Mouse (Mus musculus) right cerebral cortex, adult 2 months (tissue): ENCODE data around the gene Tnfsf14.

Experiments
- DNase-seq, 2 experiments: peaks; one replicate each; pipeline ENCODE4 v3.0.0; 2021 to 2022; ENCODE audit warnings: low spot score in 2 of 2

The Tnfsf14 gene

DNA sequence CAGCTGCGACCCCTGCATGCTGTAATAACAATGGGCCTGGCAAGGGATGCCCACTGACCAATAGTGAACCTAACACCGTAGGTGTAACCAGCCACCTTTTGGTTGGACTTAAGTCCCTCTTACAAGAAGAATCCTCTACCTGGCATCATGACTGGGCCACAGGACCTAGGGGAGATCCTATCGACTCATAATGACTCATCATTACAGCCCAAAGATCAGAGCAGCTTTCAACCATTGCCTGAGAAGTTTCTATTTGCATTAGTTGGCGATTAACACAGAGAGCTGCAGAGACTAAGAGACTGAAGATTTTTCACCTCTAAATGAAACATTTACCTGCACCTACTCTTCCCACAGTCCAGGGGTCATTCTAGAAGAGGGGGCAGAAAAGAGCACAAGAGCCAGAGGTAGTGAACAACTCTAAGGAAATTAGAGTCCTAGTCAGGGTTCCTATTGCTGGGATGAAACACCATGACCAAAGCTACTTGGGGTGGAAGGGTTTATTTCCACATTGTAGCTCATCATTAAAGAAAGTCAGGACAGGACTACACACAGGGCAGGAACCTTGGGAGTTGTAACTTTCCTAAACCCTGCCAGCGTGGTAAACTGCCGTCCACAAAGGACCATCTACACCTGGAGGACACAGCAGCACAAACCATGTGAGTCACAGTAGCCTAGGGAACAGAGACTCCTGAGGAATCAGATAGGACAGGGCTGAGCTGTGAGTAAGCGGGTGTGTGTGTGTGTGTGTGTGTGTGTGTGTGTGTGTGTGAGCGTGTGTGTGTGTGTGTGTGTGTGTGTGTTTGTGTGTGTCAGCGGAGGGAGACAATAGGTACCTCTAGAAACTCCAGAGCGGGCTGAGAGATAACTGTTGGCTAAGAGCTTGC lies 8.1 kb upstream of the Tnfsf14 start:
- no peak for DNase-seq

GRCm38 (mm10) chr17:57198252-57198651 lies 4.3 kb upstream of the Tnfsf14 start:
- no peak for DNase-seq

- no peak for DNase-seq
Observed at GRCm38 (mm10) chr17:57195326-57196010, 1.5 kb upstream of the Tnfsf14 start.

GRCm38 (mm10) chr17:57194771-57195170 lies 794 bp upstream of the Tnfsf14 start:
- DNase-seq, result no peak

DNA sequence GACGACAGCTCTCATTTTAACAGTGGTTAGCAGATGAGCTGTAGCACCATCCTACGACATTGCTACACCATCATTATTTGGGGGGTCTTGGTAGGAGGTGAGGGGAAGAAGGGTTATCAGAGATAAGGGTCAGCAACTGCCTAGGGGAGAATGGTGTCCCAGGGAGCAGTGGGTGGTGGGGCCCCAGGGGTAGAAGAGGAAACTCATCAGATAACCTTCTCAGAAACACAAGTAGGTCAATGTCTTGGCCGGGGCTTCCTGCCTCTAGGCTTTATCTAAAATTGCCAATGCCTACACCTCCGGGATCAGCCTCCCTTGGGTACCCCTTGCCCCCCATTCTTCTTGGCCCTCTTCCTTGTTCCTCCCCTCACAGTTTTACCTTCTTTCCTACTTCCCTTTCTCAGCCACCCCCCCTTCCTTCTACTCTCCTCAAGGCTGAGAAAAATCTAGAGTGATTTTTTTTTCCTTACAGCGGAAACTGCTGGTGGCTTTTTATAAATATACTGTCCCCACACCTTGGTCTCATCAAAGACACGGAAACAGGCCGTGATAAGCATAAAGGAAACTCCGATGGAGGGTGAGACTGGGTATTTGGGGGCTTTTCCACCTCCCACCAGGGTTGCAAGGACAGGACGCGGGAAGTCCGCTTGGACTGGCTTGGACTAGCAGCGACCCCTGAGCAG lies 5.3 kb downstream of the Tnfsf14 start:
- no peak for DNase-seq

GRCm38 (mm10) chr17:57185641-57186040 lies 8.3 kb downstream of the Tnfsf14 start:
- DNase-seq, result no peak

- DNase-seq, result no peak
Observed at GRCm38 (mm10) chr17:57182871-57183270, 11.1 kb downstream of the Tnfsf14 start.

DNA sequence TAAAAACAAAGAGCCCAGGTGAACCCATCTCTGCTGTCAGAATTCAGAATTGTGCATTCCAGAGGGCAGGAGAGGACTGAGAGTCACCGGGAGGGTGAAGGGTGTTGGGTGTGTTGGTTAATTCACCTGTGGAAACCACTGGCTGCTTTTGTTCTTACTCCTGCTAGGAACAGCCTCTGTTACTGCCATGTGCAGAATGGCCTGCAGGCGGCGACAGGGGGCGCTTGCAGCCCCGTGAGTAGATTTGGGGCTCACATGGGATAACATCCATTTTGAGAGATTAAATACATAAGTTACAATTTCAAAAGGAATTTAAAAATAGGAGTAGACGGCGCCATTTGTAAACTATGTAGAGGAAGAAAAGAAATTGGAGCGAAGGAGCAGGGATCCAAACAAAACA lies 13.6 kb downstream of the Tnfsf14 start:
- DNase-seq, result no peak

DNA sequence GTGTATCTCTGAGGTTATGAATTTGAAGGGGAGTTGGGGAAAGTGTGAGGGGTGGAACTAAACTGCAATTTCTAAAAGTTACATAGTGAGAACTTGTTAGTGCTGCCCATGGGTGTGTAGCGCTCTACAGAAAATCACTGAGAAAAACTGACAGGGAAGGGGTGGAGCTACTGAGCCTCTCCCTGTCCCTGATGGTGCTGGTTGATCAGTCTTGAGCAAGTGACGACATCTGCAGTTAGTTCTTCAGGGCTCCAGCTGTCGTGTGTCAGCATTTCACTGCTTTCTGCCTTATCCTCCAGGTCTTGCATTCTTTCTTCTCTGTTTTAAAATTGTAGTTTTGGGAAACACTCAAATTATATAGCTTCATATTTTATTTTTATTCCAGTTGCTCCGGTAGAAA lies 20.6 kb downstream of the Tnfsf14 start:
- no peak for DNase-seq

DNA sequence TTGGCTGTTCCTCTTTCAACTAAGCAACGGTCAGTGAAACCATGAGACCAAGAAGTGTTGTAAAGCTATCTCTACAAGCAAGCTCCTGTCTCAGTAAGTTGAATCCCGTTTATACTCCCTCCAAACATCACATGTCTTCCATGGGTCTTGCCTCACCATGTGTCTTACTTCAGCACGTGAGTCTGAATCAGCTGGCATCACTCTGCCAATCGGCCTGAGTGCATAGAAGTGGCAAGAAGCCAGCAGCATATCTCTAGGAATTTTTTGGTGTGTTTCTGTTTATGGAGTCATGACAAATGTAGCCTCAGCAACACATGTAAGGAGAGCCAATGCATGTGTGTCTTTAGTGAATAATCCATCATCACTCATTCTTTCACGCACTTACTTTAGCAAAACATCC lies 21.6 kb downstream of the Tnfsf14 start:
- no peak for DNase-seq

DNA sequence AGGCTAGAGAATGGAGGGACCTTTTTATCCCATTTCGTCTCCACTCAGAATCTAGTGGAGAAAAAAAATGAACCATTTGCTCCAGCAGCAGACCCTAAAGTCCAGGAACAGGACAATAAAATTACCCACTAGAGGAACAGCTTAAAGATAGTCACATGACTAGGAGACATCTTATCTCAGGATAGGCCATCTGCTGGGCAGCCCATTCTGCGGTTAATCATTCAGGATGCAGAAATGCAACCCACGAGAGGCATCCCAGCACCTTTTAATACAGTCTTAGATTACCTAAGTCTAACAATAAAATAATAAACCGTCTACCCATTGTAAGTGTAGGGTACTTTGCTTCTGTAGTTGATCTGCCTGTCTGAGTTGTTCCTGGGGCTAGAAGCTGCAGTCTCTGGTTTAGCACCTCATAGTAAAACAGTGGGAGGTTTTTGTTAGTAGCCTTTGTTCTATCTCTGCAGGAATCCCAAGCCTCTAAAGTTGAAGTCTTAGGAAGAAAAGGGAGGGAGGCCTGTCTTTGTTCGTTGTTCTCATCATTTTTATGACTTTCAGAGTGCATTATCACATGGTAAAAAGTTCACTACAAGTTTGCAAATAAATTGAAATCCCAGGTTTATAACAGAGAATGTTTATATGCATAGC lies 23.2 kb downstream of the Tnfsf14 start:
- DNase-seq, result no peak

- peak; percentile 85 to 89 for DNase-seq
Observed at GRCm38 (mm10) chr17:57166800-57167791, 26.9 kb downstream of the Tnfsf14 start.

DNA sequence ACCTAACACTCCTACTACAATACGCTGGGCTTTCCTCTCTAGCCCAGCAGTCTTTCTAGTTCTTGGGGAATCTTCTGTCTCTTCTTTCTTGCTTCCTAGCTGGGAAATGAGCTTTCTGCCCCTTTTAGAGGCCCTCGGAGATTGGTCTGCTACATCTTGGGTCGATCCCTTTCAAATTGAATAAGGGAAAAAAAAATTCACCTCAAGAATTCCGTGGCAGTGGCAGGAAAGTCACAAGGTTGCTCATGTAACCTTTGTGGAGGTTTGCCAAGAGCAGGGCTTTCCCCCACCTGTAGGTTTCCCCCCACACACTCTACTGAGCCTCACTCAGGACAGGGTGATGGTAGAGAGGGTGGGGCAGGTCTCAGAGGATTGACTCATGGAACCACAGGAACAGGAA lies 40.2 kb downstream of the Tnfsf14 start:
- no peak for DNase-seq

- no peak for DNase-seq
Observed at GRCm38 (mm10) chr17:57153006-57153405, 41.0 kb downstream of the Tnfsf14 start.

GRCm38 (mm10) chr17:57148994-57149803 lies 44.8 kb downstream of the Tnfsf14 start, which contains the start of gene Cd70:
Gene Cd70, minus strand, starts transcription at chr17:57149777.
- DNase-seq, result no peak

DNA sequence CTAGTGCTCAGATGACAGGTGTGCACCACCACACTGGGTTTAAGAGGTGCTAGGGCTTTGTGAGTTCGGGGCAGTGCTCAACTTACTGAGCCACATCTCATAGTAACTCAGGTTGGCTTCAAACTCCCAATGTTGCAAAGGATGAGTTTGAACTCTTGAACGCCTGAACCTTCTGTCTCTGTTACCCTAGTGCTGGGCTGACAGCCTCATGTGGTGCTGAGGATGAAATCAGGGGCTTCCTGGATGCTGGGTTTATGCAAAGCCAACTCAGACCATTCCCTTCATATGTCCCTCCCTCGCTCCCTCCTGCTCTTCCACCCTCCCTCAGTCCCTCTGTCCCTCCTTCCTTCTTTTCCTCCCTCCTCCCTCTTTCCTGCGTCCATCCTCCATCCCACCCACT lies 45.6 kb downstream of the Tnfsf14 start:
- no peak for DNase-seq

DNA sequence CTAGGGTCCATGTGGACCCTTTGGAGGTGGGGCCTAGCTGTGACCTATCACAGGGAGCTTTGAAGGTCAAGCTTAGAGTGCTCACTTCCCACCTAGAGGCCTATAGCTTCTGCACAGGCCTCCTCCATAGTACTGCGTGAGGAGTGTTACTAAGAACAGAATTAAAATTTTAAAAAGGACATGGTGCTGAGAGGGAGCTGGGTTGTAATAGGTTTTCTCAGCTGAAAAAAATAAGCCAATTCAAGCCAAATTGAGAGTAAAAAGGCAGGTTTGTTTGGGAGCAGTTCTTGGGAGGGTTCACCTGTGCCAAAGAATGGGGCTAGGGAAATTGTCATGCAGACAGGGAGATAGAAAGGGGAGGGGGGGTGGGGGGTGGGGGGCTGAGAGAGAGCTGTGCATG lies 48.9 kb downstream of the Tnfsf14 start:
- DNase-seq, result no peak

DNA sequence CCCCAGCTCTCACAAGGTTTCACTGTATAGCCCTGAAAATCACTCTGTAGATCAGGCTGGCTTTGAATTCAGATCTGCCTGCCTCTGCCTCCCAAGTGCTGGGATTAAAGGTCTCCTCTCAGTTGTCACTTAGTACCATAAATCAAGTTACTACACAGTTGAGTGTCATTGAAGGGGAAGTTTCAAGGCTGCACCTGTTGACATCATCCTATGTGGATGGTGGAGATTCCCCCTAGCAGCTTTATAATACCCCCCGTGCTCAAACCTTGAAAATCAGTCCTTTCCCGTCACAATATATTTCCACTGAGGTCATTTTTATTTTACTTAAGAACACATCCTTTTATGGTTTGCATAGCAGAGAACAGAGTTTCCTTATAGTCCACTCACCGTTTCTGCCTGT lies 50.3 kb downstream of the Tnfsf14 start:
- no peak for DNase-seq

DNA sequence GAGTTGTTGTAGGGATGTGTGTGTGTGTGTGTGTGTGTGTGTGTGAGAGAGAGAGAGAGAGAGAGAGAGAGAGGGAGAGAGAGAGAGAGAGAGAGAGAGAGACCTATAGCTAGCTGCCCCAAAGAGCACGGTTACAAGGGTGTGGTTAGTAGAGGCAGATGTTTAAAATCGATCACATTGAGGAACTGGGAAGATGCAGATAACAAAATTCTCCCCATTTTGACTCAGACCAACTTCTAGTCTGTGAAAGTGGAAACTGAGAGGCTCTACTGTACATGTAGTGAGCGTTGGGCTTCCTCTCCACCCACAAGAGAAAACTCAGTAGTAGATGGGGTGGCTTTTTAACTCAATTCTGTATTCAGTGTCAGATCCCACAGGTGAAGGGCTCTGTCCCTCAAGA lies 54.3 kb downstream of the Tnfsf14 start:
- no peak for DNase-seq
